Mouse (Mus musculus) ES-Bruce4 (cell line): ENCODE results near the gene Map4. TPM values are rescaled to one million over a fixed set of nuclear protein-coding genes. Genes with fewer than 3 reads are reported as not detected.

Source experiments
- H3K27ac ChIP-seq: 2 replicates; pipeline ENCODE4 v1.5.1; 2012; ENCODE audit warnings: low read length, inconsistent platforms; ENCODE audit not compliant: insufficient read depth
- H3K27me3 ChIP-seq: 2 replicates; pipeline ENCODE4 v1.6.1; 2012; ENCODE audit warnings: mild to moderate bottlenecking, low read length, inconsistent platforms; ENCODE audit not compliant: control insufficient read depth, poor library complexity, insufficient read depth, severe bottlenecking
- H3K36me3 ChIP-seq: 2 replicates; pipeline ENCODE4 v1.6.1; 2012; ENCODE audit warnings: inconsistent platforms, mild to moderate bottlenecking, low read length, moderate library complexity; ENCODE audit not compliant: control insufficient read depth, poor library complexity, insufficient read depth, severe bottlenecking
- H3K4me1 ChIP-seq: one replicate; pipeline ENCODE4 v1.8.1; 2011; ENCODE audit warnings: low read length; ENCODE audit not compliant: control insufficient read depth, insufficient read depth
- H3K4me3 ChIP-seq: 2 replicates; pipeline ENCODE4 v1.5.1; 2011; ENCODE audit warnings: low read depth, mild to moderate bottlenecking, low read length
- H3K9ac ChIP-seq: 2 replicates; pipeline ENCODE4 v1.6.1; 2012; ENCODE audit warnings: low read depth, mild to moderate bottlenecking, inconsistent platforms; ENCODE audit not compliant: poor library complexity, severe bottlenecking
- H3K9me3 ChIP-seq: replicated peaks from 2 replicates; pipeline ENCODE4 v1.6.1; 2012; ENCODE audit warnings: mild to moderate bottlenecking, low read length, inconsistent platforms; ENCODE audit not compliant: control insufficient read depth, poor library complexity, insufficient read depth, severe bottlenecking
- CTCF ChIP-seq: IDR thresholded peaks from one replicate; pipeline ENCODE4 v1.8.1; 2011; ENCODE audit warnings: low read depth, low read length
- EP300 ChIP-seq: IDR thresholded peaks from 2 replicates; pipeline ENCODE4 v1.6.1; 2011; ENCODE audit warnings: low read depth, low read length; ENCODE audit not compliant: insufficient read depth
- POLR2A ChIP-seq: IDR thresholded peaks from one replicate; pipeline ENCODE4 v1.8.1; 2011; ENCODE audit warnings: low read length; ENCODE audit not compliant: insufficient read depth
- polyA plus RNA-seq: library from polyadenylated mRNA; stranded (reverse); fragments of >200 nt; gene quantifications from 2 replicates; pipeline ENCODE4 v1.2.4, GENCODE M21; 2011; ENCODE audit warnings: low read depth; ENCODE audit not compliant: missing spikeins, insufficient read depth, insufficient read length

The Map4 gene
- polyA plus RNA-seq, 1 experiment, result 161 TPM

- Histone ChIP-seq H3K9ac (no peak overlapping the region), H3K4me1 (peaks cover 3% of the 10 kb centered on the region), H3K9me3 (no peaks in the 10 kb centered on the region), H3K36me3 (no peaks in the 10 kb centered on the region), H3K27me3 (no peaks in the 10 kb centered on the region), H3K4me3 (no peak overlapping the region), H3K27ac (no peak overlapping the region)
- no peak for TF ChIP-seq CTCF
- TF ChIP-seq POLR2A, result no peak
- TF ChIP-seq EP300, result no peak
These were observed 19.5 kb upstream of the Map4 start for GRCm38 (mm10) chr9:109911779-109912178.

DNA sequence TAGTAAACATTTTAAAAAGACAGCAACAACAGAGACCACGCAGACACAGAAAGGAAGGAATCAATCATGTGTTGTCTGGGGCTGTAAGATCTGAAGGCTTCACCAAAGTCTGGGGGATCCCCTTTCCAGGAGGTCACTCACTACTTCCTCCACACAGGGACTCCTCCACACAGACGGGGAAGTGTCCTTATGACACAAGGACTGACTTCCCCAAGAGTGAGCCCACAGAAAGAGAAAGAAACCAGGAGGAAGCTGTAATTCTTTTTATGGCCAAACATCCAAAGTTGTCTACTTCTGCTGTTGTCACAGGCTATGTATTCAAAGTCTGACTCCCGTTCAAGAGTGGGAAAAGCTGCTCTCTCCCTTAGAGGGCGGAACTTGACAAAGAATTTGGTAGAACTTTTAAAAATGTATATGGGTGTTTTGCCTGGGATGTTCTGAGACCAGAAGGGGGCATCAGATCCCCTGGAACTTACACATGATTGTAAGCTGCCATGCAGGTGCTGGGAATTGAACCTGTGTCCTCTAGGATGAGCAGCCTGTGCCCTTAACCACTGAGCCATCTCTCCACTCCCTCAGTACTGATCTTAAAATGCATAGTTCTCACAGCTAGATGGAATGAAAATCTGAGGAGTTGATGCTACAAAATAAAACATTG, 16.9 kb upstream of the Map4 start:
- Histone ChIP-seq H3K4me3 (no peak overlapping the region), H3K27me3 (no peaks in the 10 kb centered on the region), H3K36me3 (no peaks in the 10 kb centered on the region), H3K27ac (no peak overlapping the region), H3K9ac (no peak overlapping the region), H3K4me1 (no peaks in the 10 kb centered on the region), H3K9me3 (no peaks in the 10 kb centered on the region)
- TF ChIP-seq EP300 (no peak), POLR2A (no peak), CTCF (no peak)

DNA sequence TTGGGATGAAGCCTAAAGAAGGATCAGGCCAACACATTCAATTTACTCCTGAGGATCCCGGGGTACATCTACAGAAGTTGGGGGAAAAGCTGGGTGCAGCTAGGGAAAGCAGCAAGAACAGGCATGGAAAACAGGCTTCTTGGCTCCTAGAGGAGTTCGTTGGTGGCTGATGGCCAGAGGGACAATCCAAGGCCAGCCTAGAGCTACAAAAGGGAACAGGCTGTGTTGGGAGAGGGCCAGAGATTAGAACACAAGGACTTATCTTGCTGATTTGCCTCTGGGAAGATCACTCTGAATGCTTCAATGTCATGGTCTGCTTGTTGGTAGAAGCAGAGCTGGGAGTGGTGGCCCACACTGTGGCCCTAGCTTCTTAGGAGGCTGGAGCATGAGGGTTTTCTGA, 13.3 kb upstream of the Map4 start:
- TF ChIP-seq CTCF (no peak), POLR2A (no peak), EP300 (no peak)
- no peak overlapping the region for H3K9ac ChIP-seq
- no peak overlapping the region for H3K27ac ChIP-seq
- no peaks in the 10 kb centered on the region for H3K36me3 ChIP-seq
- H3K4me3 ChIP-seq, result no peak overlapping the region
- H3K4me1 ChIP-seq, result no peaks in the 10 kb centered on the region
- H3K27me3 ChIP-seq, result no peaks in the 10 kb centered on the region
- no peaks in the 10 kb centered on the region for H3K9me3 ChIP-seq

GRCm38 (mm10) chr9:109929131-109929530, 2.1 kb upstream of the Map4 start:
- H3K9ac ChIP-seq, result no peak overlapping the region
- H3K27ac ChIP-seq, result no peak overlapping the region
- no peaks in the 10 kb centered on the region for H3K36me3 ChIP-seq
- TF ChIP-seq POLR2A (no peak), CTCF (no peak), EP300 (no peak)
- no peaks in the 10 kb centered on the region for H3K27me3 ChIP-seq
- H3K9me3 ChIP-seq, result no peaks in the 10 kb centered on the region
- H3K4me3 ChIP-seq, result no peak overlapping the region
- no peaks in the 10 kb centered on the region for H3K4me1 ChIP-seq

DNA sequence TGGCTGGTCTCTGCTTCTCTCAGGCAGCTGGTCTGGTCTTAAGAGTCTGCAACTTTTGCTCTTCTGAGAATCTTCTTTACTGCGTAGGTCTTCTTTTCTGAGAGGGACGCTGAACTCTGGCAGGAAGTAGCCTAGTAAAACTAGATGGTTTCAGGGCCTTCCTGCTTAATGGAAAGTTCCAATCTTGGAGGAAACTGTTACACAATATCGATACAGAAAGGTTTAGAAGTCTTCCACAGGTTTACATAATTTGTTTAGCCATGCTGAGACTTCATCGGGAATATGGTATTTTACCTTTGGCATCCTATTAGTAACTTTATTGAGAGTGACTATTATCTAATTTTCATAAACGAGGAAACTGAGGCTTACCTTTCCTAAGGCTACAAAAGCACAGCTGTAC, 1.2 kb upstream of the Map4 start:
- no peak overlapping the region for H3K27ac ChIP-seq
- no peak overlapping the region for H3K4me3 ChIP-seq
- TF ChIP-seq CTCF, result no peak
- no peak for TF ChIP-seq POLR2A
- no peaks in the 10 kb centered on the region for H3K9me3 ChIP-seq
- H3K9ac ChIP-seq, result no peak overlapping the region
- no peaks in the 10 kb centered on the region for H3K4me1 ChIP-seq
- no peaks in the 10 kb centered on the region for H3K27me3 ChIP-seq
- no peaks in the 10 kb centered on the region for H3K36me3 ChIP-seq

GRCm38 (mm10) chr9:109930752-109931151, 508 bp upstream of the Map4 start:
- peak overlapping the region; percentile 91 for H3K9ac ChIP-seq
- TF ChIP-seq CTCF (no peak), EP300 (no peak), POLR2A (no peak)
- no peaks in the 10 kb centered on the region for H3K4me1 ChIP-seq

More at GRCm38 (mm10) chr9:109930752-109931151, 508 bp upstream of the Map4 start:
- H3K36me3 ChIP-seq, result no peaks in the 10 kb centered on the region
- peak overlapping the region; percentile 59 for H3K4me3 ChIP-seq
- H3K9me3 ChIP-seq, result no peaks in the 10 kb centered on the region
- no peaks in the 10 kb centered on the region for H3K27me3 ChIP-seq
- peak overlapping the region; percentile 59; the same call in 1 of the 2 replicates for H3K27ac ChIP-seq
